Mouse (Mus musculus): ENCODE measurements around the gene Ppm1l.

DNA sequence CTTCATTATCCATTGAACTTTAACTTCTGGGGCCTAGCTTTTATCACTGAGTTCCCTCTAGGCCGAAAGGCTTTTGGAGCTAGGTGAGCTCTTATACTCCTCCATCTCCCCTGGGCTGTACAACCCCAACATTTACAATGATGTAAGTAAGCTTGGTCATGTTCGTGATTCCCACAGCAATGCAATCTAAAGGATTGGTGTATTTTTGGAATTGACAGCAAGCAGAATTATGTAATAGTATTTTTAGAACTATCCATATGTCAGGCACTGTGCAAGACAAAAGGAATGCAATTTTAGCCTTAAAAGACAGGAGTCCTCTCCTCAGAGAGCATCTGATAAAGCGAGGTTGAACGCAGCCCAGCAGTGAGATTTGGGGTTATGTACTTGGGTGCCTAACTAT, 149.1 kb downstream of the Ppm1l start:
- TF ChIP-seq CTCF (IDR thresholded peaks at IDR 0.05; ENCODE audit: borderline replicate concordance, extremely low read depth, insufficient read depth, insufficient read length): no peak
- no peak for TF ChIP-seq POLR2A (IDR thresholded peaks at IDR 0.05; ENCODE audit: borderline replicate concordance, extremely low read depth, insufficient read depth, insufficient read length, poor library complexity, severe bottlenecking)

Data from brain, embryonic 14.5 days (tissue).